Mouse (Mus musculus) spleen, postnatal 36 days (tissue): ENCODE measurements at regions not wholly inside any gene's neighbourhood (a gene's known extent, or its start where the extent isn't known, plus 50 kb on each side); places are given as distances from the start of the nearest gene placed in this dataset.
A peak's percentile ranks its signal among the peaks of the same experiment; 100 is the strongest.

Experiments used
- DNase-seq, 2 experiments: peaks; one replicate each; pipeline ENCODE4 v3.0.0; 2022; ENCODE audit warnings: low spot score in 2 of 2, mixed read lengths in 1 of 2

DNA sequence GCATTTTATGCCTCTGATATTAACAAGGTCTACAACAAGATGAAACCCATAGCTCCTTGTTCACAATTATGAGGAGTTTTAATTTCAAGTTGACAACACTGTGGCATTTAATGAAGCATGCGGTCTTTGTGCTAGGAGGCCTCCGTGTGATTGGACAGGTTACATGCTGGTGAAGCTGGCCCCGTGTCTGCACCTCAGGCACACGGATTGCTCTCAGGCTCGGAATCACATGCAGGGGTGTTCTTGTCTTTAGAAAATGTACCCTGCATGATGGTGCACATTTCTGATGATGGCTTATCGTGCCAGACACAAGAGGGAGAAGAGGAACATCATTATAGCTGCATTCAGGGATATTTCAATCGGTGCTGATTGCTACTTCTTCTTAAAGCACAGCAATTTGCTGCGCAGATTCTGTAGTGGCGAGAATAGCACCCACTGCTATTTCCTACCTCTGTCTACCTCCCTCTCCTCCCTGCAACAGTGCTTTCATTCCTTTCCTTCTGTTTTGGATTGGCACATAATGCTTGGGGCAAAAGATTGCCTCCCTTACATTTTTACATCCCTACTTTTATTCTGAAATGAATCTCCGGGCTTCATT is 454.9 kb upstream of the Tle4 start:
- no peak for DNase-seq

DNA sequence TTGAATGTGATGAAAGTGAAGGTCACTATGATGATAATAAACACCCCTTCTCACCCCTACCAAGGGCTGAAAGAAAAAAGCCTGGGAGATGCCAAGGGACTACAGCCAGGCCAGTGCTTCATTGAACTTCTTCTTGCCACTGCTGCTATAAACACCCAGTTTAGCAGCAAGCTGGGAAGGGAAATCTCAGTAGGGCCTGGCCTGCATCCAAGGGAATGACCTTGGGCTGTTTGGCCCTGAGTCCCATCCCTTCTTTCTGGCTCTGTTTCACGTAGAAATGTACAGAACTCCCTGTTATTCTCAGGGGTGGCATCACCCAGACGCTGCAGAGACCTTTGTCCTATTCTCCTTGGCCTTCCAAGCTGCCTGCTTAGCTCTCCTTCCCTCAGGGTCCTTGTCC is 450.0 kb upstream of the Tle4 start:
- no peak for DNase-seq

DNA sequence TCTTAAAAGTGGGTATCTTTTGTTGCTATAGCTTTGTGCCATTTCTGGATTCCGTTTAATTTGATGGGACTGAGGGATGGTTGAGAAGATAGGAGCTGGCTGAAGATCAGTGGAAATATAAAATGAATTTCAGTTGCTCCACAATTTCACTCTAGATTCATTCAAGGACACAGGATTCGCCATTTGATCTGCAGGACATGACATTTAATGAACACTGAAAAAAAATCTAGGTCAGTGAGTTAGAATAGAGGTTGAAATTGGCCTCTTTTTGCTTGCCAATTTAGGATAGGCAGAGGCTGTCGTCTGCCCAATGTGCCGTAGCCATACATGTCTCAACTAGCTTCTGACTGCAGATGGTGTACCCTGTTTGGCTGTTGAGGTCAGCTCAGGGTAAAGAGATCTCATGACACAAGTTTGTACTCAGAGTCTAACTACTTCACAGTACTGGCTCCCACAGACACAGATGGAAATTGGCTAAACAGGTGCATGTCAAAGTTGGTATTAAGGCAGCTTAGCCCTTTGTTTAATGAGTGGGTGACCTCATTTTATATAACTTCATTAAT is 449.5 kb upstream of the Tle4 start:
- DNase-seq, result no peak

DNA sequence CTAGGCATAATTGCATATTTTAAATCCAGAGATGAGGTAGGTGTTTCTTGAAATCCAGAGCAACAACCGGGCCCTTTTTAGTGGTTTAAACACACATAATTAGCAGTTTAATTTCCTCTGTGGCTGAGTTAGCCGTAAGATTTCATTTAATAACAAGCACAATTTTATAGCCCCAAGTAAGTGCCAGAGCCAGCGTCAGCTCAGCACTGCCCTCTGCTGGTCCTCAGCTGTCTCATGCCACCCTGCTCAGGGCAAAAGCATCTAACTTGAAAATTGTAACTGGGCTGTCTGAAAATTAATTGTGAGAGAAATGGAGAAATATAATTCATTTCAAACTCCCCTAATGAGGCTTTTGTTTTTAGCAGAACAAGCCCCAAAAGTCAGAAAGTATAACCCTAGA is 437.7 kb upstream of the Tle4 start:
- peak; percentile 3 to 8 for DNase-seq

DNA sequence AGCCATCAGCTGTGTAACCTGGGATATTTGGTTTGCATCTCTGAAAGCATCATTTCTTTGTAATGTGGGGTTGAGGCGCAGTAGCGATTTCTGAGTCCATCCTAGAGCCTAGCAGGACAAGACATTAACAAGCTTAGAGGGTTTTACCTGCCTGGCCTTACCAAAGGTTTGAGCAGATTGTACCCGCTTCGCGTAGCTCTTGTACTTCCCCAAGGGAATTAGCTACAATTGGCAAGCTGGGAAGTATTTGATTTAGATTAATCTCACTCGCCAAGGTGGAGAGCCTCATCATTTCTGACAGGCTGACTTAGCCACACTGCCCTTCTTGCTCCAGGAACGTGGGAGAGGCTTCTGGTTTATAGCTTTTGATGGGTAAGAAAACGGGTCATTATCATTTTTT is 436.1 kb upstream of the Tle4 start:
- no peak for DNase-seq

DNA sequence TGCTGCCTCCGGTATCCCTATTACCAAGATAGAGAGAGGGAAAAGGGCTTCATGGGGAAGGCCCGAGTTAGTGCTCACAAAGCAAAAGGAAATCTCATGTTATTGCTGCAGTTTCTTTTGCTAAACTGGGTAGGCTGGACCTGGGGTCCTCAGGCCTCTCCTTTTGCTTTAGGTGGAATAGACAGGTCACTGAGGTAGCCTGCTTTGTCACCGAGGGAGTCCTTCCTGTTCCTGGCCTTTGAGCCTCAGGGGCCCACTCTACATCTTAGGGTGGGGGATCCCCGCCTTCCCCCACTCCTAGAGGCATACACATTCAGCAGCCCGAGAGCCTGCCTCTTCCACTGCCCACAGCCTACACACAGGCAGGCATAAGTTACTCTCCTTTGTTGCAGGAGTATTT is 435.5 kb upstream of the Tle4 start:
- DNase-seq, result no peak

DNA sequence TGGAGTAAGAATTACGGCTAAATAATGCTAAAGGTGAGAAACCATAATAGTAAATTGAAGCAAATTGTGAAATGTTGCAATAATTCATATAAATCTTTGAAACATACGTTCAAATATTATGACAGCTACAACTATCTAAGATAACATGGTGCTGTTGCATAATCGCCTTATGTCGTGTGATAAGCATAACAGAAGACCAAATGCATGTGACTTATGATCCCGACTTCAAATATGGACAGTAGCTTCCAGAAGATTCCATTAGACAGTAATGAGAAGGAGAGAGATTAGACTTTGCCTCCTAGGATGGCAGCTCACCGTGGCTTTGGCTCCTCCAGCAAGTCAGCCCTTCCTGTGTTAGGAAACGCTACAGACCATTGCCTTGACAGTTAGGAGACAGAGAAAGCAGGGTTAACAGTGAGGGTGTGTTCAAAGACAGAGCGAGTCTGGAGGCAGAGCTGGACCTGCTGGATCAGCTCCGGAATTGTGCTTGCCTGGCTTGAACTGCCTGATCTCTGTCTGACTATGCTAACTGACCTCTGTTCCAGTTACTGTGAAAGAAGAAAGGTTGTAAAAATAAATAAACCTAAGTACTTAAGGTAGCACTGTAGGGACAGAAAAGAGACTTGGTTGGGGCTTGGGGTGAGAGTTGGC is 434.6 kb upstream of the Tle4 start:
- no peak for DNase-seq

DNA sequence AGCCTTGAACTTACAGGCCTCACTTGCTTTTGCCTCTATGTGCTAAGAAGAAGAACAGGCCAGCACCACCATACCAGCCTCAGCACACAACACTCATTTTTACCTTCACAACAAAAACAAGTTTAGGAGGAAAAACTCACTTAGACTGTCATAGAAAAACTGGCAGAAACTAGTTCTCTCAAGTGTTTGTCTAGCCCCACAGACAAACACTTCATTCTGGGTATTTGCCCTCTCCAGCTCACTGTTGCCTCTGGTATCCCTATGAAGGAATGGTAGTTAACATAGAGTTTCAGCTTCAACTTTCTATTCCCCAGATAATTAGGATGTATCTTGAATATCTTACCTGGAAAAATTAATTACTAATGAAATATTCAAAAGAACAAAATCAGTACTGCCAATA is 433.6 kb upstream of the Tle4 start:
- no peak for DNase-seq

DNA sequence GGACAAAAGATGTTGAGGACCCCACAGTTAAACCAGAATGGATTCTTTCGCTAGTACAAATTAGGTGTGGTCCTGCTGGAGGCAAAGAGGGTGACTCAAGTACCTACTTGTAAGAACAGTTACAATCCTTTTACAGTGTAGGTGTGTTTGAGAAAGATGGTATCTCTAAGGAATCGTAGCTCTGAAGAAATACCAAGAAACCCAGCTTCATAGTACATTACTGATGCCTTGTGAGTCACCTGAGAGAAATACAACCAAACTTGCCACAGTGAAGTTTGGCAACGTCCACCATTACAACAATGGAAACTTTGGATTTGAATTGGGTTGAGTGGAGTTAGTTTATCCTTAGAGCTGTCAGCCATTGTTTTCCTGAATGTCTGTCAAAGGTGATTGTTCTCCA is 405.7 kb upstream of the Tle4 start:
- DNase-seq, result no peak

DNA sequence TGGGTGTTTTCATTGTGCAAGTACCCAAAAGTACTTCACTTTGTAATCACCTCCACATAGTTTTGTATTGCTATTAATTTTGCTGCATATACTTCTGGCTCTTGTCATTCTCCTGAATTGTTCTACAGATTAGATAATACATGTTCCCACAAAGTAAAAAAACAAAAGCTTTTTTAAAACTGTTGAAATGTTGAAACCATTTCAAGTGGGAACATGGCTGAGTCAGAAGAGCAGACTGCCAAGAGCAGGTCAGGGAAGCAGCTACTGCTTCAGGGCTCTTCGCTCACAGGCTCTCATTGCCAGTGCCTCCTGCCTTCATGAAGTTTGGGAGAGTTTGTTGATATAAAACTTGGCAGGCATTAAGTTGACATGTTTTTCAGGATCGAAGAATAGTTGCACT is 395.5 kb upstream of the Tle4 start:
- no peak for DNase-seq

DNA sequence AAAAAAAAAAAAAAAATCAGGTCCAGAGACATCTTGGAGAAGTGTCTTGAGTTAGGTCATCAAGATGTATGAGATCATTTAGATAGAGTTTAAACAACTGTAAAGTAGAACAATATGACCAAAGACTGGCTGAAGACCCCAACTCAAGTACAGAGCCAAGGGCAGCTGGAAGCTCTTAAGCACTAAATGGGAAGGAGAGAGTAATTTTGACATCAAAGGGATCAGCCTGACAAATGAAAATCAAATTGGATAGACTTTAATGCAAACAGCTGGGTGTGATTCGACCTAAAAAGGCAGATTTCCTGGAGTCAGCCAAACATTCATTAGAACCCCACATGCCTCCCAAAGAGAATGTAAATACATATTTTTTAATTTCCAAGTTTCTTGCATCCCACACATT is 372.3 kb upstream of the Tle4 start:
- DNase-seq, result no peak

DNA sequence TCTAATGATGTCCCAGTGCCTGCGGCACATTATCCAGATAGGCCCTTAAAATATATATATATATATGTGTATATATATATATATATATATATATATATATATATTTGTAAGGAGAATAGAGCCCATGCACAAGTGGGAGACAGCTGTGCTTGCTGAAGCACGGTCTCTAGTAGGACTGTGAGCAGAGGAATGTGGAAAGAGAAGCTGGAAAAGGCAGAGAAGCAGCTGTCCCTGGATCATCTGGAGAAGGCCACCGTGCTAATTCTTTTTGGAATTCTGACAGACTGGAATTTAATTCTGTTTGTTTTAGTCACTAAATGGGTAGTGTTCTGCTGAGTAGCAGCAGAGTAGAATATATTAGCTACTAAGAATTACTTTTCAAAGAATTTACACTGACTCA is 370.4 kb upstream of the Tle4 start:
- DNase-seq, result no peak

DNA sequence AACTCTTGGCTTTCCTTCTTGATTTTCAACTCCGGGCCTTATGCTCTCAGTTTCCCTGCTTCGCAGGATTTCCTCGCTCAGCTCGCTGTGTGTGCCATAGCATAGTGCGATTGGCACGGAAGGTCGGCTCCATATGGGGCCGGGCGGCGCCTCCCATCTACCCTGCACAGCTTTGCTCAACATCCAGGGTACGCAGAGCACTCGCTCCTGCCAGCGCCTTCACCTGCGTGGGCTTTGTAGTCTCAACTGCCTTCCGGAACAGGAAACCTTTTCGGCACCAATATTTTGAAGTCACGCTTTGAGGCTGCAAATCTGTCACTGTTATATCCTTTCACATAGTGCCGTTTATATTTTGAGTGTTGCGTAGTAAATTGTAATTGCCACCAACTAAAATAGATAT is 359.9 kb upstream of the Tle4 start:
- DNase-seq, result no peak

DNA sequence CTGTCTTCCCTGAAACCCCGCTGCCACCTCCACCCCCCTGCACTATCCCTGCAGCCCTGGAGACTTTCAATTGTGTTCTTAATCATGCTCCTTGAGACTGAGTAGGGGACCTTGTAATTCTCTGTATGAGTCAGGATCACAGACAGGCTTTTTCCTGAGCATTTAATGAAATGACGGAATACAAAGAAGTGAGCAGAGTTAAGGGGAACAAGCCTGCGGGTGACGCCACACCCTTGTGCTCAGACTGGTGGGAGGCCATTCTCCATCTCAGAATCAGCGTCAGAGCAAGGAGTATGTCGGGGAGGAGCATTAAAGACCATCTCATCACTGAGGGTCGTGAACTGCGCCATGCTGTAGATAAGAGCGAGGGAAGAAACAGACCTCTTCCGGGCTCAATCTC is 359.3 kb upstream of the Tle4 start:
- no peak for DNase-seq

DNA sequence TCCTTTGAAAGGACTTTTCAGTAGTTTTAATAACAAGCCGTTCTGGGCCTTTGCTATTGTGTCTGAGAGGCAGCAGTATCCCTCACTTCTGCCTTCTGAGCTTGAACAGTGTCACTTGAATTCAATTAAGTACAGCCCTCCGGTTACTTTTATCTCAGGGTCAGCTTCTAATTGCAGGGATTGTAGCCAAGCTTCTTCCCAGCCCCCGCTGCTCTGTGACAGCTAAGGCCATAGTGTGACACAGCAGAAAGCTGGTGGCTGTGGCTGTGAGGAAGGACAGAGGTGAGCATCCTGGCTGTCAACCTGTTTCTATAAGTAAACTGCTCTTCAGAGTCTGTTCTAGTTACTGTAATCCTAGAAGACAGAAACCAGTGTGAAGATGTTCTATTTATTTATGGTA is 358.5 kb upstream of the Tle4 start:
- DNase-seq, result no peak

DNA sequence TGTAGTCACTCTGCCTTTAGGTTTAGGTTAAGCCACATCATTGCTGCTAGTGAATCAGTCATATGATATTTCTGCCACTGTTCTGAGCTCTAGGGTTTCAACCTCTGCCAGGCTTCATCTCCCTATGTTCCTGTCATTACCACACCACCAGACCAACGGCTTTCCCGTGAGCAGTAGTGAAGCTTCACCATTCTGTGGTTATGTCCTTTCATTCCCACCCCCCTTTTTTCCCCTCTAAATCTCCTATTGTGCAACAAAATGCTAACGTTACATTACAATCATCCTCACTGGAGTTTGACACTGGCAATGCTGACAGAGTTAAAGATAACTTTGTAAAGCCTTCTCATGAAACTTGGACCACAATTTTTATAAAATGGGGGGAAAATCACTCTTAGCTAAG is 358.1 kb upstream of the Tle4 start:
- no peak for DNase-seq

DNA sequence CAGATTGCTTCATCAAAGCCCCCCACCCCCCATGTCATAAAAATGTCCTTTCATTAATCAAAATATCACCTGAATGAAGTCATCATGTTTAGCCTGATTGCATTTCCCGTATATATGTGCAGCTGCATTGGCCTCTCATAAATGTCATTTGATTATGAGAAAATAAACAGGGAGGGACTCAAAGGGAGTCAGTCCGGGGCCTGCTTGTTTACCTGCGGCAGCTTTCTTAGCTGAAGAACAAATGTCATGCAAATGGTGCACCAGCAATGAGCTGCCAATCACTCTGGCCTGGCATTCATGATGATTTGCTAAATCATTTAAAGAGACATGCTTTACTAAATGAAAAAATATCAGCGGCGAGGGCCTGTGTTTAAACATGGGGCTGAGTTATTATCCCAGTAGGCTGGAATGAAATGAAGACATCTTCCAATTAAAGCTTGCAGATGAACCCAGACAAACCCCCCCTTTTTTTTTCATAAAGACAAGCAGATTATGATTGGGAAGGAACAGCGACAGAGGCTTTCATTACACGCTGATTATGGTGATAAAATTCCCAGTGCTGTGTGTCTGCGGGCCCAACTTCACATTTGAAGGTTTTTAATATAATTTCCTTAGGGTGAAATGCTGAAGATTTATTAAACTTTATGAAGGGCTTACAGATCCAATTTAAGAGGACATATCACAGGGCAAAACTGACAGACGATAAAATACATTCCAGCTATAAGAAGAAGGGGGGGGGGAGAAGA is 342.5 kb upstream of the Tle4 start:
- no peak for DNase-seq

DNA sequence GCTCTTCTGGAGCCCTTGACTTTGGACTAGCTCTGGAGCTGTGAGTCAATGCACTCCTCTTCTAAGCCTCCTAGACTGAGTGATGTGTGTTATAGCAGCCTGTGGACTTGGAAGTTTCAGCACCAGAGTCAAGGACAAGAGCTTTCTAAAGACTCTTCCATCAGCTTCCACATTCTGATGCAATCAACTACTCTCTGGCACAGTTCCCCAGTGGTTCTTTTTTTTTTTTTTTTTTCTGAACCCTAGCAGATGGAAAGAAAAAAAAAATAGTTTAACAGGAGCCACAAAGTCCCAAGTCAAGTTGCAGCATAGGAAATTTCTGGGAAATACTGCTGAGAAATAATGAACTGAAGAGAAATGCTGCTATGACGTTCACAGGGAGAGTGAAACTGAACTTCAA is 324.4 kb upstream of the Tle4 start:
- DNase-seq, result no peak

DNA sequence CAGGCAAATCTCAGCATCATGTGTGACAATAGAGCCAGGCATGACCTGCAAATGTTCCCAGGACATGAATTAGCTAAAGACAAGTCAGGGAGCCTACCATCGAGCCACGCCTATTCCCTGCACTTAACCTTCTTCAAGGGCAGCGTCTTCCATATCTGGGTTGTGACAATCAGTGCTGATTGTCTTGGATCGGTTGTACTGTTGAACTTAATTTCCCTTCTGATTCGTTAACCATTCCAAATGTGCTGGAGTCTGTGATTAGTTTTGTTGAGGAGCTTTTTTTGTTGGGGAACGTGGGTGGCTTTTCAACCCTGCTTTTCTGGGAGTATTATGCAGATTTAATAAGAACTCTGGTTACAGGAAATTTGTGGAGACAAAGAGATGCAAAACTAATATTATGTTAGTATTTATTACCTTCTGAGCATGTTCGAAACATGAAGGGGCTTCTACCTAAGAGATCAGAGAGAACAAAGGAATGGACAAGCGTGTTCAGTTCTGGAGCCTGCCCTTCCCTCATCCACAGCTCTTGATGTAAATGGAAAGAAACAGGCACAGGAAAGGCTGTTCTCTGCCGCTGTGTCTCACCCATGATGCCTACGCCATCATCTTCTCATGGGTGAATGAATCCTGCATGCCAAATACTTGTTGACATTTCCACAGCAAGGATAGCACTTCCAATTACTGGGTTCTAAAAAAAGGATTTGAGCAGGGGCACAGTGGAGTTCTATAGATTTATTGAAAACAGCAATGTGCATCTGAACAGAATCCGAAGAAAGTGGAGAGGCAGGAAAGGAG is 313.4 kb upstream of the Tle4 start:
- no peak for DNase-seq

DNA sequence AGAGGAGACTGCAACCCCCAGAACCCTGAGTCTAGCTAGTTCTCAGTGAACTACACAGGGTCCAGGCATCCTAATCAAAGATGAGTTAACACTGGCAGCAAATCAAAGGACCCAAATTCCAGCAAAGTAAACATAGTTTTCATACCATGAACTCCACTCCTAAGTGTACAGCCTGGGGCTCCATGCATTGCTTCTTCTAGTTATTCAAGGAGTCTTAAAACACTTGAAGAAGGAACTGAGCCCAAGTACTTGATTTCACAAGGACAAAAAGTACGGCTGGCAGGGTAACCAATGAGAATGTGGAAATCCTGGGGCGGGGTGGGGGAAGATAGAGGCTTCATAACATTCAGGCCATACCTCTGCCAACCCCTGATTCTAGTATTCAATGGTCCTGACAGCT is 297.0 kb upstream of the Tle4 start:
- DNase-seq, result no peak

DNA sequence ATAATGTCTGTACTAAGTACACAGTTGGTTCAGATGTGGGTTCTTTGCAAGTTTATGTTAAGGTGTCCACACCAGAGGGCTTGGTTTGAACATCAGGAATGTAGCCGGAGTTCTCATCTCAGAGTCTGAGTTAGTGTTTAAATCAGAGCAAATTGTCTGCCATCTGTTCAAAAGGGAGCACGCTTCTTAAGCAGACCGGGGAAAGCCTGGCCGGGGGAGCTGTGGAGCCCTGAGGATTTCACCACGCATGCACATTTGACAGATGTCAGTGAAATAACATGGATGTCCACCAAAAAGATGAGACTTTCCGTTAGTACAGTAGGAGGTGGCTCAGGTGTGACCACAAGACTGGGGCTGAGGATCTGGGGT is 294.5 kb upstream of the Tle4 start:
- DNase-seq, result no peak

DNA sequence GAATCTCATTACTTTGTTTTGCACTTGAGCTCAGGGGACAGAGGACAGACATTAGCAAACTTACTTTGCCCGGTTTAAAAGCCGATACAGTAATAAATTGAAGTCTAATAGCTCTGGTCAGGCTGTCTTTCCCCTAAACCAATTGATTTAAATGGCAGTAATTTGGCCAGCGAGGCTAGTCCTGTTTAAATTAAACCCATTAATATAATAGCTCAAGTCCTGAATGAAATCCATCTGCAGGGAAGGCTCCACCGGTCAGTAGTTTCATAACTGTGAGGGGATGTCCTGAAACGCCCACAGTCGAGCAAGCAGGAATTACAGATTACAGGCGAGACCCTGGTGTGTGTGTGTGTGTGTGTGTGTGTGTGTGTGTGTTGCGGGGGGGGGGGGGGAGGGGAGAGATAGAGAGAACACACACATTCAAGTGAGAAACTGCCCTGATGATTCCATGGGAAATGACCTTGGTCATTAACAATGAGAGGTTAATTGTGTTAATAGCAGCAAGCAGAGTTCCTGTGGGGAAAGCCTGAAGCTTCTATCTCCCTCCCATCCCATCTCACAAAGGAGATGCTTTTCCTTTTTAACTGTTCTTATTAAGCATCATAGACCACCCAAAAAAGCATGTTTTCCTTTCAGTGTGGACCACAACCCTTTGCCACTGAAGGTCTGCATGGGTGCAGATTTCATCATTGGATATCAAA is 294.0 kb upstream of the Tle4 start:
- DNase-seq, result no peak
